Mouse (Mus musculus): ENCODE measurements around the gene Pus1. TPM values are rescaled to one million over a fixed set of nuclear protein-coding genes. Genes with fewer than 3 reads are reported as not detected.

Pus1 gene
- polyA plus RNA-seq (2015; fragmentation: Nextera tagmentation; extraction: Ambion mirVana) = 19.8 and 23.2 TPM in 2 replicates

GRCm38 (mm10) chr5:110779998-110780760 lies at the start of gene Pus1:
Pus1 (minus strand) TSS chr5:110780659.
- peak; percentile 88 for ATAC-seq
- Histone ChIP-seq H3K4me1 (ENCODE audit: control insufficient read depth, insufficient read depth, low read depth, low read length) (peaks cover 11% of the 10 kb centered on the region), H3K4me3 (ENCODE audit: low read length) (peak within 1 kb of the TSS; percentile 63), H3K27ac (ENCODE audit: low read depth, low read length) (peak within 1 kb of the TSS; percentile 67), H3K9ac (ENCODE audit: low read depth, low read length) (peak within 1 kb of the TSS; percentile 69), H3K27me3 (replicated peaks; ENCODE audit: control insufficient read depth, insufficient read depth, low read length) (no peaks in the 10 kb centered on the region), H3K9me3 (ENCODE audit: control insufficient read depth, low read length) (no peaks in the 10 kb centered on the region), H3K36me3 (ENCODE audit: control insufficient read depth, insufficient read depth, low read length) (peaks cover 6% of the 10 kb centered on the region), H3K4me2 (ENCODE audit: low read length) (peak within 1 kb of the TSS; percentile 93)
- WGBS = under 1% methylated on average over 57 of the region's 57 CpGs

GRCm38 (mm10) chr5:110827576-110827975 lies 47.1 kb upstream of the Pus1 start:
- Histone ChIP-seq H3K4me1 (ENCODE audit: control insufficient read depth, insufficient read depth, low read depth, low read length) (no peaks in the 10 kb centered on the region), H3K9me3 (ENCODE audit: control insufficient read depth, low read length) (no peaks in the 10 kb centered on the region), H3K27me3 (replicated peaks; ENCODE audit: control insufficient read depth, insufficient read depth, low read length) (no peaks in the 10 kb centered on the region), H3K36me3 (ENCODE audit: control insufficient read depth, insufficient read depth, low read length) (no peaks in the 10 kb centered on the region), H3K9ac (ENCODE audit: low read depth, low read length) (no peak overlapping the region), H3K4me3 (ENCODE audit: low read length) (no peak overlapping the region), H3K4me2 (ENCODE audit: low read length) (no peak overlapping the region), H3K27ac (ENCODE audit: low read depth, low read length) (no peak overlapping the region)
- no peak for ATAC-seq
- 89% methylated on average over 5 of the region's 5 CpGs for WGBS

GRCm38 (mm10) chr5:110826781-110827495 lies 46.5 kb upstream of the Pus1 start:
- no peak overlapping the region for H3K9ac ChIP-seq (ENCODE audit: low read depth, low read length)
- H3K36me3 ChIP-seq (ENCODE audit: control insufficient read depth, insufficient read depth, low read length) = no peaks in the 10 kb centered on the region
- H3K4me2 ChIP-seq (ENCODE audit: low read length) = no peak overlapping the region
- H3K27me3 ChIP-seq (replicated peaks; ENCODE audit: control insufficient read depth, insufficient read depth, low read length) = no peaks in the 10 kb centered on the region
- no peak overlapping the region for H3K4me3 ChIP-seq (ENCODE audit: low read length)
- H3K27ac ChIP-seq (ENCODE audit: low read depth, low read length) = no peak overlapping the region
- 88% methylated on average over 8 of the region's 8 CpGs for WGBS
- H3K4me1 ChIP-seq (ENCODE audit: control insufficient read depth, insufficient read depth, low read depth, low read length) = no peaks in the 10 kb centered on the region
- no peaks in the 10 kb centered on the region for H3K9me3 ChIP-seq (ENCODE audit: control insufficient read depth, low read length)
- no peak for ATAC-seq

DNA sequence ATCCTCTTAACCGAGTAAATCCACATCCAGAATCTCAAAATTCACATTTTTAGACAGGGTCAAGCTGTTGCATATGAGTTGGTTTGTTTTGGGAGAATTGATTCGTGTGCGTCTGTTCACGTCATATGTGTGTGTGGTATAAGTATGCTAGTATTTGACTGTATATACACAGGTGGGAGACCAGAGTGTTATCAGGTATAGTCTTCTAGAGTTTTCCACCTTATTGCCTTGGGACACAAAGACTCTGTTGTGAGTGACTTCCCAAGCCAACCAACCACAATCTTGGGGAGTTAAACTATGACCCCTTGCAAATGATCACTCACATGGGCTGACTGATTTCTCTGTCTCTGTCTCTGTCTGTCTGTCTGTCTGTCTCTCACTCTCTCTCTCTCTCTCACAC lies 44.0 kb upstream of the Pus1 start:
- Histone ChIP-seq H3K9me3 (ENCODE audit: control insufficient read depth, low read length) (no peaks in the 10 kb centered on the region), H3K36me3 (ENCODE audit: control insufficient read depth, insufficient read depth, low read length) (no peaks in the 10 kb centered on the region), H3K9ac (ENCODE audit: low read depth, low read length) (no peak overlapping the region), H3K27ac (ENCODE audit: low read depth, low read length) (no peak overlapping the region), H3K4me1 (ENCODE audit: control insufficient read depth, insufficient read depth, low read depth, low read length) (no peaks in the 10 kb centered on the region), H3K4me2 (ENCODE audit: low read length) (no peak overlapping the region), H3K4me3 (ENCODE audit: low read length) (no peak overlapping the region), H3K27me3 (replicated peaks; ENCODE audit: control insufficient read depth, insufficient read depth, low read length) (no peaks in the 10 kb centered on the region)
- no peak for ATAC-seq
- 89% methylated on average over 4 of the region's 4 CpGs for whole genome bisulfite sequencing

- H3K27ac ChIP-seq (ENCODE audit: low read depth, low read length) = peak within 1 kb of the TSS; percentile 85
- peak; percentile 96 for ATAC-seq
These were observed 29.3 kb upstream of the Pus1 start, which contains the start of gene Ulk1 for GRCm38 (mm10) chr5:110809667-110810325. Ulk1 (minus strand) TSS chr5:110810097.

GRCm38 (mm10) chr5:110808821-110809666 lies 28.6 kb upstream of the Pus1 start:
- Histone ChIP-seq H3K4me3 (ENCODE audit: low read length) (peak overlapping the region; percentile 98), H3K36me3 (ENCODE audit: control insufficient read depth, insufficient read depth, low read length) (no peaks in the 10 kb centered on the region), H3K4me2 (ENCODE audit: low read length) (peak overlapping the region; percentile 70), H3K9me3 (ENCODE audit: control insufficient read depth, low read length) (no peaks in the 10 kb centered on the region), H3K27me3 (replicated peaks; ENCODE audit: control insufficient read depth, insufficient read depth, low read length) (no peaks in the 10 kb centered on the region), H3K4me1 (ENCODE audit: control insufficient read depth, insufficient read depth, low read depth, low read length) (peaks cover 26% of the 10 kb centered on the region), H3K27ac (ENCODE audit: low read depth, low read length) (peak overlapping the region; percentile 85), H3K9ac (ENCODE audit: low read depth, low read length) (peak overlapping the region; percentile 98)
- under 1% methylated on average over 27 of the region's 27 CpGs for WGBS
- peak; percentile 0; the same call in 1 of the 2 replicates for ATAC-seq

More at GRCm38 (mm10) chr5:110809667-110810325, 29.3 kb upstream of the Pus1 start, which contains the start of gene Ulk1:
- no peaks in the 10 kb centered on the region for H3K27me3 ChIP-seq (replicated peaks; ENCODE audit: control insufficient read depth, insufficient read depth, low read length)
- H3K4me3 ChIP-seq (ENCODE audit: low read length) = peak within 1 kb of the TSS; percentile 98
- H3K9me3 ChIP-seq (ENCODE audit: control insufficient read depth, low read length) = no peaks in the 10 kb centered on the region
- no peaks in the 10 kb centered on the region for H3K36me3 ChIP-seq (ENCODE audit: control insufficient read depth, insufficient read depth, low read length)
- H3K4me2 ChIP-seq (ENCODE audit: low read length) = peak within 1 kb of the TSS; percentile 70
- peaks cover 26% of the 10 kb centered on the region for H3K4me1 ChIP-seq (ENCODE audit: control insufficient read depth, insufficient read depth, low read depth, low read length)
- H3K9ac ChIP-seq (ENCODE audit: low read depth, low read length) = peak within 1 kb of the TSS; percentile 98
- under 1% methylated on average over 74 of the region's 80 CpGs for WGBS

- Histone ChIP-seq H3K4me2 (ENCODE audit: low read length) (peak overlapping the region; percentile 70), H3K27me3 (replicated peaks; ENCODE audit: control insufficient read depth, insufficient read depth, low read length) (no peaks in the 10 kb centered on the region), H3K4me1 (ENCODE audit: control insufficient read depth, insufficient read depth, low read depth, low read length) (peaks cover 26% of the 10 kb centered on the region), H3K36me3 (ENCODE audit: control insufficient read depth, insufficient read depth, low read length) (no peaks in the 10 kb centered on the region), H3K4me3 (ENCODE audit: low read length) (peak overlapping the region; percentile 98), H3K9ac (ENCODE audit: low read depth, low read length) (peak overlapping the region; percentile 98), H3K27ac (ENCODE audit: low read depth, low read length) (peak overlapping the region; percentile 75), H3K9me3 (ENCODE audit: control insufficient read depth, low read length) (no peaks in the 10 kb centered on the region)
- peak; percentile 54 for ATAC-seq
- 3% methylated on average over 14 of the region's 14 CpGs for WGBS
These were observed 27.7 kb upstream of the Pus1 start for GRCm38 (mm10) chr5:110808061-110808631.

- H3K36me3 ChIP-seq (ENCODE audit: control insufficient read depth, insufficient read depth, low read length) = no peaks in the 10 kb centered on the region
- ATAC-seq = no peak
- peak overlapping the region; percentile 98 for H3K4me3 ChIP-seq (ENCODE audit: low read length)
- peak overlapping the region; percentile 98 for H3K9ac ChIP-seq (ENCODE audit: low read depth, low read length)
- H3K4me1 ChIP-seq (ENCODE audit: control insufficient read depth, insufficient read depth, low read depth, low read length) = peaks cover 26% of the 10 kb centered on the region
- 79% methylated on average over 4 of the region's 4 CpGs for WGBS
- H3K4me2 ChIP-seq (ENCODE audit: low read length) = peak overlapping the region; percentile 70
- no peaks in the 10 kb centered on the region for H3K9me3 ChIP-seq (ENCODE audit: control insufficient read depth, low read length)
- H3K27me3 ChIP-seq (replicated peaks; ENCODE audit: control insufficient read depth, insufficient read depth, low read length) = no peaks in the 10 kb centered on the region
- no peak overlapping the region for H3K27ac ChIP-seq (ENCODE audit: low read depth, low read length)
These were observed 27.0 kb upstream of the Pus1 start for GRCm38 (mm10) chr5:110807453-110807852.

Data from hindbrain, embryonic 16.5 days (tissue).